Mouse (Mus musculus) heart, postnatal 36 days (tissue): ENCODE measurements at regions not wholly inside any gene's neighbourhood (a gene's known extent, or its start where the extent isn't known, plus 50 kb on each side); places are given as distances from the start of the nearest gene placed in this dataset.
A peak's percentile ranks its signal among the peaks of the same experiment; 100 is the strongest.

Source experiments
- DNase-seq, 2 experiments: peaks; one replicate each; pipeline ENCODE4 v3.0.0; 2021 to 2022
- intact Hi-C: fragments of 180-260 bp; cut with DNase I; formaldehyde crosslinking; loops from one replicate; pipeline ENCODE4 v1.15.1; 2025

GRCm38 (mm10) chr13:53636011-53636410 is 163.1 kb upstream of the Msx2 start:
- intact Hi-C loops, result no loop called here
- no peak for DNase-seq

GRCm38 (mm10) chr13:53634637-53635203 is 161.8 kb upstream of the Msx2 start:
- DNase-seq, result no peak
- intact Hi-C loops, result no loop called here

GRCm38 (mm10) chr13:53598050-53598449 is 125.2 kb upstream of the Msx2 start:
- DNase-seq, result no peak
- intact Hi-C loops, result no loop called here

- intact Hi-C loops, result no loop called here
- DNase-seq, result no peak
These were observed 124.3 kb upstream of the Msx2 start for GRCm38 (mm10) chr13:53596871-53597800.

- DNase-seq, result no peak
- intact Hi-C loops, result loop anchor here (5.0 kb wide), 1 partner anchor 130 kb away; no protein-coding TSS in a partner anchor
These were observed 119.9 kb upstream of the Msx2 start for GRCm38 (mm10) chr13:53592755-53593154.

- DNase-seq, result no peak
- intact Hi-C loops, result no loop called here
These were observed 113.9 kb upstream of the Msx2 start for GRCm38 (mm10) chr13:53586771-53587170.

GRCm38 (mm10) chr13:53584504-53585130 is 111.7 kb upstream of the Msx2 start:
- no peak for DNase-seq
- intact Hi-C loops, result no loop called here

GRCm38 (mm10) chr13:53553876-53554577 is 81.2 kb upstream of the Msx2 start:
- no peak for DNase-seq
- intact Hi-C loops, result no loop called here

GRCm38 (mm10) chr13:53553192-53553875 is 80.5 kb upstream of the Msx2 start:
- intact Hi-C loops, result no loop called here
- DNase-seq, result no peak

- DNase-seq, result peak; percentile 2 to 9
- intact Hi-C loops, result no loop called here
These were observed 75.5 kb upstream of the Msx2 start for GRCm38 (mm10) chr13:53548396-53548795.

GRCm38 (mm10) chr13:53543291-53543690 is 70.4 kb upstream of the Msx2 start:
- intact Hi-C loops, result no loop called here
- DNase-seq, result no peak

- intact Hi-C loops, result no loop called here
- no peak for DNase-seq
These were observed 66.9 kb upstream of the Msx2 start for GRCm38 (mm10) chr13:53539797-53540196.

- intact Hi-C loops, result no loop called here
- DNase-seq, result no peak
These were observed 65.1 kb upstream of the Msx2 start for GRCm38 (mm10) chr13:53537937-53538336.

GRCm38 (mm10) chr13:53535781-53536425 is 63.0 kb upstream of the Msx2 start:
- DNase-seq, result no peak
- intact Hi-C loops, result no loop called here

- intact Hi-C loops, result no loop called here
- no peak for DNase-seq
These were observed 60.9 kb upstream of the Msx2 start for GRCm38 (mm10) chr13:53533738-53534137.

- no peak for DNase-seq
- intact Hi-C loops, result no loop called here
These were observed 54.0 kb upstream of the Msx2 start for GRCm38 (mm10) chr13:53526880-53527279.

GRCm38 (mm10) chr13:53522807-53523206 is 49.9 kb upstream of the Msx2 start:
- intact Hi-C loops, result no loop called here
- DNase-seq, result no peak
